9 mouse cellular contexts compared by ENCODE assay signal in genomic region chr5:102845800-102846199, GRCm38 (mm10).
A peak's percentile ranks its signal among the peaks of the same experiment; 100 is the strongest.
DNase-seq lines count a peak whose midpoint lies in the region; ATAC-seq lines count a peak whose summit lies in the region.
"Had no signal": no experiment of that assay in that cellular context is flagged by ENCODE, and none has a peak within 500 bp of the region (broad histone marks: within the 10 kb centered on the region; RNA-seq: fewer than 3 reads in every experiment).

No protein-coding gene starts in this region.

- peak; percentile 19 for DNase-seq in embryo, embryonic 10.5 days (ENCODE audit: low spot score)
- DNase-seq in embryo, embryonic 9.5 days (ENCODE audit: extremely low spot score) = no peak
- no peak for DNase-seq in neural tube, embryonic 11.5 days (ENCODE audit: low spot score)
- no peak for DNase-seq in neural tube, embryonic 10.5 days (ENCODE audit: extremely low spot score, low spot score)
- DNase-seq in right cerebral cortex, postnatal 4 days = no peak
- no peak for DNase-seq in testis, postnatal 10 days (ENCODE audit: low spot score)
- DNase-seq: thymus, postnatal 36 days had no signal

- peak overlapping the region; percentile 62 for H3K4me2 ChIP-seq in neural tube, embryonic 11.5 days (ENCODE audit: low read depth)

- no peak overlapping the region; the same call in 1 of the 2 replicates for H3K4me3 ChIP-seq in neural tube, embryonic 11.5 days (ENCODE audit: low read depth, low read length)
- no peak overlapping the region; the same call in 1 of the 2 replicates for H3K4me3 ChIP-seq in macrophage (ENCODE audit: inconsistent target)

- H3K79me2 ChIP-seq in macrophage (ENCODE audit: inconsistent target) = no peaks in the 10 kb centered on the region

- ATAC-seq in neural tube, embryonic 11.5 days (ENCODE audit: insufficient read depth, low FRiP score, low TSS enrichment) = no peak
- ATAC-seq in frontal cortex, adult (ENCODE audit: low TSS enrichment) = no peak

- no peak overlapping the region; the same call in 1 of the 2 replicates for H3K9ac ChIP-seq in neural tube, embryonic 11.5 days (ENCODE audit: low read length)

- no peaks in the 10 kb centered on the region for H3K27me3 ChIP-seq in neural tube, embryonic 11.5 days (ENCODE audit: control insufficient read depth, insufficient read depth, low read length)

- WGBS in neural tube, embryonic 11.5 days = 12% methylated on average over 11 of the region's 11 CpGs
- 64% methylated on average over 11 of the region's 11 CpGs for WGBS in macrophage (ENCODE audit: missing documents)

- no peak overlapping the region for H3K27ac ChIP-seq in neural tube, embryonic 11.5 days (ENCODE audit: low read depth, low read length)
- peak overlapping the region; percentile 39 for H3K27ac ChIP-seq in macrophage

- H3K4me1 ChIP-seq in neural tube, embryonic 11.5 days (ENCODE audit: control insufficient read depth, insufficient read depth, low read length) = no peaks in the 10 kb centered on the region

- H3K9me3 ChIP-seq in neural tube, embryonic 11.5 days (ENCODE audit: control insufficient read depth, low read length) = no peaks in the 10 kb centered on the region

- no peaks in the 10 kb centered on the region for H3K36me3 ChIP-seq in neural tube, embryonic 11.5 days (ENCODE audit: control insufficient read depth, insufficient read depth, low read length)
- no peaks in the 10 kb centered on the region for H3K36me3 ChIP-seq in macrophage (ENCODE audit: inconsistent target)
